Mouse (Mus musculus): ENCODE results near the gene Ap5z1. TPM values are rescaled to one million over a fixed set of nuclear protein-coding genes. Genes with fewer than 3 reads are reported as not detected.

The Ap5z1 gene
- polyA plus RNA-seq, 1 experiment from 2014 or later: 4.0 TPM

DNA sequence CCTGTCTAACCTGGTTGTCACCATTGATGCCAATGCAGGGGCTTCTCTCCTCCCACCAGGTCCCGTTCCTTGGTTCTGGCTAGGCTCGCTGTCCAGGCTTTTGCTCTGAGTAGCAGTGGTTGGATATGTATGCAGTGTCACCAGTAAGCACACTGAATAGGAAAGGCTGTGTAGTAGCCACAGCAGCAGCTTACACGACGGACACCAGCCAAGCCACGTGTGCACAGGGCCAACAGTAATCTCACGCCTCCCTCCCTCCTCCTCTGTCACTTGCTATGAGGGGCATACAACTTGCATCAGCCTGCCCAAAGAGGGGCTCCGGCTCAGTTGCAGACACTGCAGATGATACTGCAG lies 46.3 kb downstream of the Ap5z1 start:
- Histone ChIP-seq H3K4me2 (ENCODE audit: low read depth, low read length) (no peak overlapping the region), H3K27ac (ENCODE audit: low read depth) (no peak overlapping the region), H3K9me3 (ENCODE audit: low read length) (no peaks in the 10 kb centered on the region), H3K9ac (replicated peaks) (no peak overlapping the region), H3K36me3 (replicated peaks; ENCODE audit: insufficient read depth, low read length) (no peaks in the 10 kb centered on the region), H3K4me3 (ENCODE audit: low read depth, low read length) (no peak overlapping the region), H3K4me1 (ENCODE audit: insufficient read depth) (no peaks in the 10 kb centered on the region), H3K27me3 (ENCODE audit: insufficient read depth, low read length) (no peaks in the 10 kb centered on the region)
- 76% methylated on average over 7 of the region's 7 CpGs for WGBS (ENCODE audit: insufficient replicate concordance)
- TF ChIP-seq CTCF (IDR thresholded peaks at IDR 0.05; ENCODE audit: low read depth): no peak
- no peak for TF ChIP-seq EP300 (IDR thresholded peaks at IDR 0.05; ENCODE audit: low read depth)
- ATAC-seq (no peak), DNase-seq (no peak)

DNA sequence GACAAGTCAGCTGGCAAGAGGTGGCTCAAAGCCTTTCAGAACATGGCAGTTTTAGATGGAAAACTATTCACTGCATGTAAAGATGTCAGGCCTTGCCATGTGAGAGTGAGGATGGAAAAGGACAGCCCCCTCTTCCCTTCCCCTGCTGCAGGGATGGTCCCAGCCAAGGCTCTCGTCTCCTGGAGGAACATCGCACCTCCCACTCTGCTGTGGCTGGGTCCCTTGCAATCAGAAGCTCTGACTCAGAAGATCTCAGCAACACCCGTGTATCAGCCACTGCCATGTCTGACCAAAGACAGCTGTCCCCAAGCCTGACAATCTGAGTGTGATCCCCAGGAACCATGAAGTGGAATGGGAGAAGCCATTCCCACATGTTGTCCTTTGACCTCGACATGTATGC lies 48.4 kb downstream of the Ap5z1 start:
- Histone ChIP-seq H3K27me3 (ENCODE audit: insufficient read depth, low read length) (no peaks in the 10 kb centered on the region), H3K9me3 (ENCODE audit: low read length) (no peaks in the 10 kb centered on the region), H3K9ac (replicated peaks) (no peak overlapping the region), H3K27ac (ENCODE audit: low read depth) (no peak overlapping the region), H3K36me3 (replicated peaks; ENCODE audit: insufficient read depth, low read length) (no peaks in the 10 kb centered on the region), H3K4me2 (ENCODE audit: low read depth, low read length) (no peak overlapping the region), H3K4me3 (ENCODE audit: low read depth, low read length) (no peak overlapping the region), H3K4me1 (ENCODE audit: insufficient read depth) (no peaks in the 10 kb centered on the region)
- TF ChIP-seq EP300 (IDR thresholded peaks at IDR 0.05; ENCODE audit: low read depth) (no peak), CTCF (IDR thresholded peaks at IDR 0.05; ENCODE audit: low read depth) (no peak)
- no peak for DNase-seq
- 66% methylated on average over 4 of the region's 4 CpGs for WGBS (ENCODE audit: insufficient replicate concordance)
- no peak for ATAC-seq

DNA sequence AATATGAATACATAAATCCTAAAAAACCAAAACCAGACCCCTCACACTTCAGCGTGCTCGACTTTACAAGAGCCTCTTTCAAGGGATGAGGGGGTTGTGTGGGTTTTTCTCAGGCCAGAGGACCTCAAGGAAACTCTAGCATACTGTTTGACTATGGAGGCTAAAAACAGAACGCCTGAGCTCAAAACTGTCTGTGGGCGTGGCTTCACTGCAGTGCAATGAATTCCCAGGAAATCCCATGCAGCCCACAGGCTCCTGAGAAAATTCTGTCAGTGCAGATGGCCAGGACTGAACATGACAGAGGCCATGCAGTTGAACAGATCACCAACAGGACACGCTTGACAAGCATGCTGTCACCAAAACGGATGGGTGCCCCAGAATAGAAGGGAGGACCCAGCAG lies 55.2 kb downstream of the Ap5z1 start:
- Histone ChIP-seq H3K27ac (ENCODE audit: low read depth) (no peak overlapping the region), H3K4me2 (ENCODE audit: low read depth, low read length) (no peak overlapping the region), H3K27me3 (ENCODE audit: insufficient read depth, low read length) (no peaks in the 10 kb centered on the region), H3K9me3 (ENCODE audit: low read length) (no peaks in the 10 kb centered on the region), H3K4me1 (ENCODE audit: insufficient read depth) (no peaks in the 10 kb centered on the region), H3K36me3 (replicated peaks; ENCODE audit: insufficient read depth, low read length) (no peaks in the 10 kb centered on the region), H3K9ac (replicated peaks) (no peak overlapping the region), H3K4me3 (ENCODE audit: low read depth, low read length) (no peak overlapping the region)
- ATAC-seq (no peak), DNase-seq (no peak)
- 57% methylated on average over 6 of the region's 6 CpGs for WGBS (ENCODE audit: insufficient replicate concordance)
- no peak for TF ChIP-seq CTCF (IDR thresholded peaks at IDR 0.05; ENCODE audit: low read depth)
- TF ChIP-seq EP300 (IDR thresholded peaks at IDR 0.05; ENCODE audit: low read depth): no peak

DNA sequence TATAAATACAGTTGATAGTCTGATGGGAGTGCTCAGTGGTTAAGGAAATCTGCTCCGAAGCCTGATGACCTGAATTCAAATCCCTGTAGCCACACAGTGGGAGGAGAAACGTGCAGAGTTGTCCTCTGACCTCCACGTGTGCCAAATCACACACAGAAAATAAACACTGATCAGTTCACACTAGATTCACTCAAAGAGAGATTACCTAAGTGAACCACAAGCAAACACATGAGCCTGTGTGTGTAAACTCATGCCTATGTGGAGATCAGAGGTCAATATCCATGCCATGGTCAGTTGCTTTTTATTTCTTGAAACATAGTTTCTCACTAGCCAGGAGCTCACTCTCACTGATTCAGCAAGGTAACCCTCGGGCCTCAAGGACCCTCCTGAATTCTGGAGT lies 56.6 kb downstream of the Ap5z1 start:
- no peak for DNase-seq
- Histone ChIP-seq H3K27ac (ENCODE audit: low read depth) (no peak overlapping the region), H3K9me3 (ENCODE audit: low read length) (no peaks in the 10 kb centered on the region), H3K4me3 (ENCODE audit: low read depth, low read length) (no peak overlapping the region), H3K9ac (replicated peaks) (no peak overlapping the region), H3K36me3 (replicated peaks; ENCODE audit: insufficient read depth, low read length) (no peaks in the 10 kb centered on the region), H3K4me2 (ENCODE audit: low read depth, low read length) (no peak overlapping the region), H3K4me1 (ENCODE audit: insufficient read depth) (no peaks in the 10 kb centered on the region), H3K27me3 (ENCODE audit: insufficient read depth, low read length) (no peaks in the 10 kb centered on the region)
- TF ChIP-seq CTCF (IDR thresholded peaks at IDR 0.05; ENCODE audit: low read depth): no peak
- no peak for TF ChIP-seq EP300 (IDR thresholded peaks at IDR 0.05; ENCODE audit: low read depth)
- ATAC-seq: peak; percentile 63
- 63% methylated on average over 4 of the region's 4 CpGs for WGBS (ENCODE audit: insufficient replicate concordance)

DNA sequence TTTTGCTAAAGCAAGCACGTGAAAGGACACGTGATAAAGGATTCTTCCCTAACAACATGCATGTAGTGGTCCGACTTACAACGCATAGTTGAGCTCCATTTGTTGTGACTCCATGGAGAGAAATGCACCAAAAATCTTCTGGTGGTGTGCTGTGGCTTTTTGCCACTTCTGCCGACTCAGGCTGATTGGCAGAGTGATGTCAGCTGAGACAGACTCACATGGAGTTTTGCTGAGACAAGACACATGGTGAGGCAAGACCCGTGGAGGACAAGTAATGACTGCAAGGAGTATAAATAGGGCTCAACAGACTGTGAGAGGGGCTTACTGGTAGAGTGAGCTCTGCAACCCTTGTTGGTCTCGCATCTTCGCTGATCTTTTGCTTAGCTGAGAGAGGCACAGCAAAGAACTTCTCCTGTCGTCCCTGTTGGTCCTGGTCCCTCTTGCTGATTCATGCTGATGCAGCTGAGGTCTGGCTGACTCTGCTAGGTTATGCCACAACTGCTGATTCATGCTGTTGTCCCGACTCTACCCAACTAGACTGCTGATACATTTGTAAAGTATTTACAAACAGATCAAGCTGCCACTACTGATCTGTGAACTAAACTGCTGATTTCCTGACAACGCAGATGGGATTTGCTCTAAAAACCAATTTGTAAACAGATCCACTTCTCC lies 57.6 kb downstream of the Ap5z1 start:
- H3K27ac ChIP-seq (ENCODE audit: low read depth): peak overlapping the region; percentile 12; the same call in 1 of the 2 replicates
- no peaks in the 10 kb centered on the region for H3K4me1 ChIP-seq (ENCODE audit: insufficient read depth)
- no peak for DNase-seq
- TF ChIP-seq EP300 (IDR thresholded peaks at IDR 0.05; ENCODE audit: low read depth): no peak
- TF ChIP-seq CTCF (IDR thresholded peaks at IDR 0.05; ENCODE audit: low read depth): no peak
- no peak overlapping the region for H3K9ac ChIP-seq (replicated peaks)
- peak; percentile 75 for ATAC-seq
- H3K9me3 ChIP-seq (ENCODE audit: low read length): no peaks in the 10 kb centered on the region
- H3K36me3 ChIP-seq (replicated peaks; ENCODE audit: insufficient read depth, low read length): no peaks in the 10 kb centered on the region
- no peaks in the 10 kb centered on the region for H3K27me3 ChIP-seq (ENCODE audit: insufficient read depth, low read length)
- WGBS (ENCODE audit: insufficient replicate concordance): 68% methylated on average over 11 of the region's 11 CpGs
- no peak overlapping the region for H3K4me3 ChIP-seq (ENCODE audit: low read depth, low read length)
- no peak overlapping the region for H3K4me2 ChIP-seq (ENCODE audit: low read depth, low read length)

DNA sequence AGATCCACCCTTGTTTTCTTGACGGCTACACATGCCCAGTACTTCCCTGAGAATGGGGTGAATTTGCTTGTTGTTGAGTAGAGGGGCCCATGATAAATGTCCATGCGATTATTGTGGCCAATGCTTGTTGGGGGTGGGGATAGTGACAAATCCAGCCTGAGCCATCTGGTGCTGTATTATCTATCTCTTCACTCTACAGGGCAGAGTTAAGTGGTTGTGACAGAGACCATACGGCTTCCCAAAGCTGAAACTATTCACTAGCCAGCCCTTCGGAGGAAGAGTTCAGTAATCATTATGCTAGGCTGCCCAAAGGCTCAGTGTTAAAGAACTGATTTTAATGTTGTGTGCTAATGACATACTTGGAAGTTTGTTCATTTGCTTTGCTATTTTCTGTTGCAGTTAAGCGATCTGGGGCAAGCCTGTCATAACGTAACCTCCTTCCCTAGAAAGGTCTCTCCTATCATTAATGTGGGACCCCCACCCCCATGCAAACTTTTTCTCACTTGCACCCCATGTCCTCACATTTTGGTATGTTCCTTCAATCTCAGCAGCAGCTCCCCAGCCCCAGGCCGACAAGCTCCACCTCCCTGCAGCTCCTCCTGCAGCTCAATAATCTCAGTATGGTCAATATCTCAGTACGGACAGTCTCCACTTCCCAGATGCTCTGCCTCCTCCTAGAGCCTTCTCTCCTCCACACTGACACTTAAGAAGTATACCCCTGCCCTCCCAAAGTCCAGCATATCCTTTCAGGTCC lies 61.1 kb downstream of the Ap5z1 start:
- Histone ChIP-seq H3K27me3 (ENCODE audit: insufficient read depth, low read length) (peaks cover 15% of the 10 kb centered on the region), H3K4me1 (ENCODE audit: insufficient read depth) (no peaks in the 10 kb centered on the region), H3K9me3 (ENCODE audit: low read length) (no peaks in the 10 kb centered on the region), H3K27ac (ENCODE audit: low read depth) (no peak overlapping the region), H3K4me2 (ENCODE audit: low read depth, low read length) (no peak overlapping the region), H3K4me3 (ENCODE audit: low read depth, low read length) (no peak overlapping the region), H3K36me3 (replicated peaks; ENCODE audit: insufficient read depth, low read length) (no peaks in the 10 kb centered on the region), H3K9ac (replicated peaks) (no peak overlapping the region)
- ATAC-seq: no peak
- WGBS (ENCODE audit: insufficient replicate concordance): 62% methylated on average over 8 of the region's 8 CpGs
- TF ChIP-seq CTCF (IDR thresholded peaks at IDR 0.05; ENCODE audit: low read depth) (no peak), EP300 (IDR thresholded peaks at IDR 0.05; ENCODE audit: low read depth) (no peak)
- DNase-seq: no peak

Other genes with a start within 250 kb of the Ap5z1 start
- 1.7 TPM in 2 replicates for gene Foxk1, start 62.4 kb upstream of the Ap5z1 start, polyA plus RNA-seq (2015; fragmentation: Nextera tagmentation; extraction: Ambion mirVana)
- not detected in 2 replicates for gene Papolb, start 66.1 kb downstream of the Ap5z1 start, polyA plus RNA-seq (2015; fragmentation: Nextera tagmentation; extraction: Ambion mirVana)
- gene Radil, start 87.2 kb downstream of the Ap5z1 start, polyA plus RNA-seq (2015; fragmentation: Nextera tagmentation; extraction: Ambion mirVana): 0.05 TPM in 1 of 2 replicates, not detected in the other
- gene Mmd2, start 144.9 kb downstream of the Ap5z1 start, polyA plus RNA-seq (2015; fragmentation: Nextera tagmentation; extraction: Ambion mirVana): 9.1 and 11.8 TPM in 2 replicates
- 16.7 and 18.6 TPM in 2 replicates for gene Wipi2, start 163.8 kb downstream of the Ap5z1 start, polyA plus RNA-seq (2015; fragmentation: Nextera tagmentation; extraction: Ambion mirVana)
- gene Slc29a4, start 228.6 kb downstream of the Ap5z1 start, polyA plus RNA-seq (2015; fragmentation: Nextera tagmentation; extraction: Ambion mirVana): 0.07 and 0.16 TPM in 2 replicates

Measured in liver, postnatal 0 days (tissue).